Mouse (Mus musculus): ENCODE data around the gene Hagh.

- TF ChIP-seq POLR2A (IDR thresholded peaks at IDR 0.05; ENCODE audit: borderline replicate concordance, control insufficient read depth, low read depth, low read length) = peak; percentile 34; the same call in 1 of the 2 replicates
- 0 out of 2 replicates have a peak, but pooled peaks have one; percentile 2 for TF ChIP-seq CTCF (IDR thresholded peaks at IDR 0.05; ENCODE audit: control insufficient read depth, insufficient read depth, low read length)
These were observed 35.7 kb upstream of the Hagh start, which contains the start of gene Meiob for GRCm38 (mm10) chr17:24803952-24804951.

Measured in bone marrow, adult 2 months (tissue).